Mouse (Mus musculus) T-helper 17 cell (primary cell): ENCODE results near the gene Bbox1.

Experiments
- in situ Hi-C, 2 experiments: fragments of 300-600 bp; cut with MboI, MseI; formaldehyde crosslinking; loops; 1 replicate in 1 of 2; 2 replicates in 1 of 2; pipeline ENCODE4 v1.15.1; 2025; ENCODE audit warnings: high pct_unique_total_duplicates in 2 of 2

Bbox1 gene

GRCm38 (mm10) chr2:110314509-110315155, at the start of gene Bbox1:
Gene Bbox1 (minus strand): TSS chr2:110314560.
- in situ Hi-C loops = no loop called here

DNA sequence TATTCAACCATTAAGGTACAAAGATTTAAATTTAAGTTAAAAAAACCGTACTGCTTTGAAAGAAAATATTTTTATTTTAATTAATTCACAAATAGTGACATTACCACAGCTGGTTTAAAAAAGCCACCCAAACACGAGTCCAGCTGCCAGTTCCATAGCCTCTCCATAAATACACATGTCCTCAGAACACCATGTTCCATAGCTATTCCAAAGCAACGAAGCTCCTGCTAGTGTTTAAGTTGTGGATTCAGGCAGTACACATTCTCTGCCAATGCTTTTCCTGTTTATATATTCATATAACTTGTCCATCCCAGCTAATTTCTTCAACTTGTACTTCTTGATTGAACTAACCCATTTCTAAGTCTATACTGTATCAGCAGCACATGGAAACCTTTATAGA, 49.5 kb upstream of the Bbox1 start:
- in situ Hi-C loops = loop anchor here in 1 of 2 experiments (25.0 kb wide), 1 partner anchor 1352 kb away; no protein-coding TSS in a partner anchor

DNA sequence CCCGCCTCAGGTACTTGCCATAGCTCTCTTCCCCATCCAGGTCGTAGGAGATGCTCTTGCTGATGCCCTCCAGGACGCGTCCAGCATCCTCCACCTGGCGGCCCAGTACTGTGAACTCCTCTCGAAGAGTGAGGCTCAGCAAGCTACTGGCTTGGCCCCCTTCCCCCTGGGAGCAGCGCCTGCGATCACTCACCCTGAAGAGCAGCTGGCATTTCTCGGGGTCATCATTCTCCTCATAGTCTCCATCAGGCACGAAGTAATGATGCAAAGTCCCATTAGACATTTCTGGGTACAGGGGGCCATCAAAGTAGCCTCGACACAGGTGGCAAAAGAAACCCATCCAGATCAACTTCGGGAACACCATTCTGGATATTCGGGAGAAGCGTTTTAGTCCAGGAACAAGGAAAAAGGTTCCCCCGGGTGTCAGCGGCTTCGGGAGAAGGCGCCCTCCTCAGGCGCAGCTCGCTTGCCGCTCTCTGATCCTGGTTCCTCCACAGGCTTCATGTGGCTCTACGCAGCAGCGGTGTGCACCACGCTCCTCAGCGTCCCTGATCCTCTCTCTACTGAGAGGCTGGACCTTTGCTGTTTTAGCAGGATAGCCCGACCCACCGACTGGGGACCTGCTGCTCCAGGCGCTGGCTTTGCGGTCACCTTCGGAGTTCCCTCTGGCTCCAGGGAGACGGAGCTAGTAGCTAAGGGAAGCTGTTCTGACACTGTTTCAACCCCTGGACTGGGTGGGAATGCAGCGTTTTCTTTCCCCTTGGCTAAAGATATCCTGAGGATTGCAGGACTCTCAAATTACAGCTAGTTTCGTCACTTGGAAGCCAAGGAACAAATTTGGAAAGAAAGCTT, 48.3 kb upstream of the Bbox1 start, which contains the start of gene Fibin:
Fibin (minus strand) TSS at position 752 of the 852 bp plus-strand sequence.
- in situ Hi-C loops = loop anchor here in 1 of 2 experiments (25.0 kb wide), 1 partner anchor 1350 kb away; no protein-coding TSS in a partner anchor

GRCm38 (mm10) chr2:110353302-110353970, 39.1 kb upstream of the Bbox1 start:
- in situ Hi-C loops = loop anchor here in 1 of 2 experiments (25.0 kb wide), 1 partner anchor 1341 kb away; no protein-coding TSS in a partner anchor

DNA sequence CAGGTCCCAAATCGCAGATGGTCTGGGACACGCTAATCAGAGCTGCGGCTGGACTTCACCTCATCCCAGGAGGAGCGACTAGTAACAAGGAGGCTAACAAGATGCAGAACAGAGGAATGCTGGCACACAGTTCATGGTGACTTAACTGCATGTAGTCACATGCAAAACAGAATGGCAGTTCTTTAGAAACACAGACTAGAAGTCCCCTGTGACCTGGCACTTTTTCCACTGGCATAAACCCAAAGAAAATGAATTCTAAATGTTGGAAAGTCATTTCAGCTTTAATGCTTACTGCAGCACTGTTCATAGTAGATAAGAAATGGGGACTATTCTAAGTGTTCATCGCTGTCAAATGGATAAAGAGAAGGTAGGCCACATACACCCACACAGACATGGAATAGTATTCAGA, 37.5 kb upstream of the Bbox1 start:
- in situ Hi-C loops = loop anchor here in 1 of 2 experiments (25.0 kb wide), 1 partner anchor 1340 kb away; no protein-coding TSS in a partner anchor

- in situ Hi-C loops = loop anchor here in 1 of 2 experiments (25.0 kb wide), 1 partner anchor 1339 kb away; no protein-coding TSS in a partner anchor
These were observed 37.0 kb upstream of the Bbox1 start for GRCm38 (mm10) chr2:110351406-110351805.

GRCm38 (mm10) chr2:110328953-110329352, 14.6 kb upstream of the Bbox1 start:
- in situ Hi-C loops = no loop called here

GRCm38 (mm10) chr2:110319949-110320348, 5.6 kb upstream of the Bbox1 start:
- in situ Hi-C loops = no loop called here

DNA sequence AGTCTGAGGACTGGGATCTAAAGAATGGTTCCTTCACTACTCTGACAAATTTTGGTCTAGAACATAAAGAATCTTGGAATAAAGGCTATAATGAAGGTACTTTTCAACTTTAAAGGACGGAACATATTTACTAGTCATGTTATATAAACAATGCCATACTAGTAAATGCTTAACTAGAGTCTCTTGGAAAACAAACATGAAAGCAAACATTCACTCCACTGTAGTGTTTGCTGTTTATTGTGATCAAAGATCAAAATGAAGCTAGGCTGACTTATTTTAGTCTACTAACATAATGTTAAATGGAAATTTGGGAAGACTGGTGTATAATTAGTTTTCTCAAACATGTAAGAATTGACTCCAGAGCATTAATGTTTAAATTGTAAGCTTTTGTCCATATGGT, 4.9 kb upstream of the Bbox1 start:
- in situ Hi-C loops = no loop called here

GRCm38 (mm10) chr2:110318719-110319118, 4.4 kb upstream of the Bbox1 start:
- in situ Hi-C loops = no loop called here

DNA sequence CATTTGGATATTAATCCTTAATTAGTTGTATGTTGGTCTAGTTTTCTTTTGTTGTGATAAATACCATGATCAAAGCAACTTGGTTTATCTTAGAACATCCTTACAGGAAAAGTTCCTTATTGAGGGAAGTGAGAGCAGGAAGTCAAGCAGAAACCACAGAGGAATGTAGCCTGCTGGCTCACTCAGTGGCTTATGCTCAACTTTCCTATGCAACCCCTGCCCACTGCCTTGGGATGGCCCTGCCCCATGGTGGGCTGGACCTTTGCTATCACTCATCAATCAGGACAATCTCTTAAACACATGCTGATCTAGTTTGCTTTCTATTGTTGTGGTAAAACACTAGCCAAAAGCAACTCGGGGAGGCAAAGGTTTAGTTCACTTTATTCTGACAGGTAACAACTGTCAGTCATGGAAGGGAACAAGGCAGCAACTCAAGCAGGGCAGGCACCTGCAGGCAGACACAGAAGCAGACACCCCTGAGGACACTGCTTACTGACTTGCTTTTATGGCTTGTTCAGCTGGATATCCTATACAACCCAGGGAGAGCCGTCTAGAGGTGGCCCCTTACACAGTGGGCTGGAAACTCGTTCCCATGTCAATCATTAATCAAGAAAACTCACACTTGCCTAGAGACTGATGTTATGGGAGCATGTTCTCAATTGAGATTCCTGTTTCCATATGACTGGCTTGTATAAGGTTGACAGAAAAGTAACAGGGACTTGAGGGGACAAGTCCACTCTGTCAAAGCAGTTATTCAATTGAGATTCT, 1.9 kb upstream of the Bbox1 start:
- in situ Hi-C loops = no loop called here

DNA sequence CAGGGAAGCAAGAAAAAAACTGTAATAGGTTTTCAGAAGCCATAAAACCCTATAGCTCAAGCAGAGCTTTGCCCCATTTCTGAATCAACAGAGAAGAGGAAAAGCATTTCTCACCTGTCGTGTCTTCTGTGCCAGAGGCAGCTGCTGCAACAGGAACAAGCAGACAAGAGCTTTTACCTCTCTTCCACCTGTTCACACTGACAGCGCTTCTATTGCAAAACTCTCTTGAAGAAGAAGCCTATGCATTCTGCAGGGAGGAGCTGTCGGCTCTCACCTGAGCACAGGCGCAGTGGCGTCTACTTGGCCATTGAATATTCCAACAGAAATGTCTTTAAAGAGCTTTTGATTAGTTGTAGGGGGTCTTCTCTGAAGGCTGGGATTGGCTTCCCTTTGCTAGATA, 286 bp downstream of the Bbox1 start:
- in situ Hi-C loops = no loop called here

GRCm38 (mm10) chr2:110313305-110313824, 995 bp downstream of the Bbox1 start:
- in situ Hi-C loops = no loop called here

DNA sequence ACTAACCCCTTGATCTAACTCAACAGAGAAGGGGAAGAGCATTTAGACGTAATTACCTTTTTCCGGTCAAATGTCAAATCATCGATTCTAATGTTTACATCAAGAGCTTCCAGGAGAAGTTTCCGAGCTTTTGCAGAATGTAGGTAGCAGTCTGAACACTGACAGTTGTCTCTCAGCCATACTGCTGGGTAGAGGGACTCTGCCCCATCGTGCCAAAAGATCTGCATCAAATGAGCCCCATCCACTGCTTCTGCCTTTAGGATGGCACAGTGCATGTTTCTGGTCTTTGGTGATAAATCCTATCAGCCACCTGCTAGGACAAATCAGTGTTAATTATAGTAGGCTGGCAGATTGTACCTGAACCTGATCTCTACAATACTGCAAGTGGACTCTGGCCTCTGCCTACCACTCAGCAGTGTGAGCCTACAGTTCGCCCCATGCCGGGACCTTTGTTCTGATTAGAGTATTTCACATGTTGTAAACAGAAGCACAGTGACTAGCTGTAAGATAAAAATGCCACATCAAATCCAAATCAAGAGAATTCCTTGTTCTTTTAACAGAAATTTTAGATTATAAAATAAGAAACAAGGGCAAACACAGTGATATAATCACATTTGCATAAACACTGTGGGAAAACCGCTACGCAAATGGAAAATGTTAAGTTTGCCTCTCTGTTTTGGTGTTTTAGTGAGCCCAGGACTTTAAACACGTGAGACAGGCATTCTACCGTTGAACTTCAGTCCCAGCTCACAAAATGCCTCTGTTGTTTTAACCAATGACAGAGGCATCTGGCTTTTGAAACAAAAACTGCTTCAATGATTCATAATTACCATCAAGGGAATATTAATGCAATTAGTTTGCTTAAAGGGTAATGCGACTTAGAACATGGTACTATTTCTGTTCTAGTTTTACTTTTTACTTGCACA, 8.7 kb downstream of the Bbox1 start:
- in situ Hi-C loops = loop anchor here in 1 of 2 experiments (10.0 kb wide), 1 partner anchor 439 kb away; no protein-coding TSS in a partner anchor

DNA sequence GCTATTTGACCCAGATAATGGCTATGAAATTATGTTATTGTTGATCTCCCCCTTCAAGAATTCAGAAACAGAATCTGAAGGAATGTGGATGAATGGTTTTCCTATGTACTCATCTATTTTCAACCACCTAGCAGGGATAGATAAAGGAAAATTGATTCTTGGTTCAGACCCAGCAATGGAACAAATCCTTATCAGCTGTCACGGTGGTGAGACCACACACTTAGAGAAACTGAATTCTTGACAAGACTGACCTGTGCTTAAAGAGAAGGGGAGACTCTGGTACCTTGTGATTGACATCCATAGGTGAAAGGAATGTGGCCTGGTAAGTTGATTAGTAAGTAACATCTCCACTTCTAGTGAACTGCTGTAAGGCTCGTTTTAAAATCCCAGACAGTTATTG, 12.1 kb downstream of the Bbox1 start:
- in situ Hi-C loops = loop anchor here in 1 of 2 experiments (10.0 kb wide), 1 partner anchor 443 kb away; no protein-coding TSS in a partner anchor

GRCm38 (mm10) chr2:110301314-110301713, 13.0 kb downstream of the Bbox1 start:
- in situ Hi-C loops = loop anchor here in 1 of 2 experiments (10.0 kb wide), 1 partner anchor 443 kb away; no protein-coding TSS in a partner anchor

DNA sequence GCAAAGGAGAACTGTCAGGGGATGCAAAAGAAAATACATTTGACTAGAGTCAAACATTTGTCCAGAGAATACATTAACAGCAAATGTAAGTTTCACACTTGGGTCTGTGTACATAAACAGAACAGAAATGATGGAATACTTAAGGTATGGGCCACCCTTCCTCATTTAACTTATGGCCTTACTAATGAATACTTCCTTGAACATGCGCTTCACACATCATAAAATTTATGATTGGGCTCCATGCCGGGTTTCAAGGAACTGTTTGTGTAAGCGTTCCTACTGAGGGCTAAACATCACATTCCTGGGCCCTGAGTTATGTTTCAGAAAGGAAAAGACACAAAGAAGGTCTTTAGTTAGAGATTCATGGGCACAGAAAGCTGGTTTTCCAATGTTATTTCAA, 19.4 kb downstream of the Bbox1 start:
- in situ Hi-C loops = loop anchor here in 1 of 2 experiments (5.0 kb wide), 1 partner anchor 128 kb away; no protein-coding TSS in a partner anchor

DNA sequence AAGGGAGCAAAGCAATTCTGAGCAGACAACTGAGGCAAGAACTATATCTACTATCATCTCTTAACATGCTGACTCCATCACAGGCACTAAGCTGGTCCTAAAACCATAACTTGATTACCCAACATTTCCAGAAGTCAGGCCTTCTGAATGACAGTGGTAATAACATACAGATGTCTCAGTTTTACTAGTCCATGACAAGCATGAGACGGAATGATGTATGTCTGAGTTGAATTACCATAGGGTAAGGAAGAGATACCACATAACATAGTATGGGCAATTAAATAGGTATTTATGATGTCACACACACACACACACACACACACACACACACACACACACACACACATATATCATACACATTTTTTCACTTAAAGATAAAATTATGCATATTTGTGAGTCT, 26.4 kb downstream of the Bbox1 start:
- in situ Hi-C loops = loop anchor here in 1 of 2 experiments (10.0 kb wide), 1 partner anchor 607 kb away; no protein-coding TSS in a partner anchor
